Mouse (Mus musculus) intestine, postnatal 0 days (tissue): Measurements from ENCODE around the gene 1600002K03Rik. TPM values are rescaled to one million over a fixed set of nuclear protein-coding genes. Genes with fewer than 3 reads are reported as not detected.

ENCODE experiments used
- polyA plus RNA-seq: library from polyadenylated mRNA; unstranded; fragments of >200 nt; fragmentation: Nextera tagmentation; extraction: Ambion mirVana; gene quantifications from 2 replicates; pipeline ENCODE4 v1.2.1, GENCODE M21; 2015

1600002K03Rik gene
- polyA plus RNA-seq, 1 experiment from 2014 or later: 13.9 TPM

Other genes with a start within 250 kb of the 1600002K03Rik start
- gene Arid3a, start 245.9 kb upstream of the 1600002K03Rik start, polyA plus RNA-seq: 8.7 and 13.2 TPM in 2 replicates
- 41.9 and 44.0 TPM in 2 replicates for gene Wdr18, start 212.8 kb upstream of the 1600002K03Rik start, polyA plus RNA-seq
- gene Grin3b, start 202.2 kb upstream of the 1600002K03Rik start, polyA plus RNA-seq: 0.08 and 0.17 TPM in 2 replicates
- 24.7 and 25.3 TPM in 2 replicates for gene Tmem259, start 188.6 kb upstream of the 1600002K03Rik start, polyA plus RNA-seq
- 109 and 117 TPM in 2 replicates for gene Cnn2, start 184.4 kb upstream of the 1600002K03Rik start, polyA plus RNA-seq
- 2.2 and 2.5 TPM in 2 replicates for gene Abca7, start 176.4 kb upstream of the 1600002K03Rik start, polyA plus RNA-seq
- 1.2 and 1.3 TPM in 2 replicates for gene Arhgap45, start 156.3 kb upstream of the 1600002K03Rik start, polyA plus RNA-seq
- 90.0 and 98.5 TPM in 2 replicates for gene Polr2e, start 133.1 kb upstream of the 1600002K03Rik start, polyA plus RNA-seq
- gene Gpx4, start 125.8 kb upstream of the 1600002K03Rik start, polyA plus RNA-seq: 1,519 and 1,523 TPM in 2 replicates
- 9.8 and 11.1 TPM in 2 replicates for gene Sbno2, start 67.4 kb upstream of the 1600002K03Rik start, polyA plus RNA-seq
- gene Stk11, start 57.1 kb upstream of the 1600002K03Rik start, polyA plus RNA-seq: 11.7 and 12.4 TPM in 2 replicates
- gene Atp5d, start 34.3 kb upstream of the 1600002K03Rik start, polyA plus RNA-seq: 1,009 and 1,013 TPM in 2 replicates
- gene Cbarp, start 32.1 kb upstream of the 1600002K03Rik start, polyA plus RNA-seq: 2.1 and 2.7 TPM in 2 replicates
- gene Midn, start 24.7 kb upstream of the 1600002K03Rik start, polyA plus RNA-seq: 18.1 and 19.5 TPM in 2 replicates
- gene Cirbp, start 7.0 kb upstream of the 1600002K03Rik start, polyA plus RNA-seq: 222 and 228 TPM in 2 replicates
- 3.5 and 3.8 TPM in 2 replicates for gene Efna2, start 6.5 kb downstream of the 1600002K03Rik start, polyA plus RNA-seq
- 21.9 and 22.5 TPM in 2 replicates for gene Mum1, start 53.5 kb downstream of the 1600002K03Rik start, polyA plus RNA-seq
- gene Ndufs7, start 76.2 kb downstream of the 1600002K03Rik start, polyA plus RNA-seq: 584 and 605 TPM in 2 replicates
- 30.1 and 37.2 TPM in 2 replicates for gene Gamt, start 88.1 kb downstream of the 1600002K03Rik start, polyA plus RNA-seq
- 26.6 and 29.0 TPM in 2 replicates for gene Dazap1, start 88.5 kb downstream of the 1600002K03Rik start, polyA plus RNA-seq
- gene Rps15, start 119.5 kb downstream of the 1600002K03Rik start, polyA plus RNA-seq: 708 and 727 TPM in 2 replicates
- gene Apc2, start 123.0 kb downstream of the 1600002K03Rik start, polyA plus RNA-seq: 1.1 and 1.6 TPM in 2 replicates
- 85.2 and 87.6 TPM in 2 replicates for gene 2310011J03Rik, start 147.6 kb downstream of the 1600002K03Rik start, polyA plus RNA-seq
- gene Pcsk4, start 156.6 kb downstream of the 1600002K03Rik start, polyA plus RNA-seq: 13.1 and 18.8 TPM in 2 replicates
- 261 and 282 TPM in 2 replicates for gene Reep6, start 157.0 kb downstream of the 1600002K03Rik start, polyA plus RNA-seq
- 46.7 and 50.4 TPM in 2 replicates for gene Adamtsl5, start 175.5 kb downstream of the 1600002K03Rik start, polyA plus RNA-seq
- gene Plk5, start 183.5 kb downstream of the 1600002K03Rik start, polyA plus RNA-seq: 0.09 and 0.20 TPM in 2 replicates
- gene Mex3d, start 214.7 kb downstream of the 1600002K03Rik start, polyA plus RNA-seq: 3.2 and 4.2 TPM in 2 replicates
- 48.0 and 51.0 TPM in 2 replicates for gene Mbd3, start 226.6 kb downstream of the 1600002K03Rik start, polyA plus RNA-seq
- 1,032 and 1,082 TPM in 2 replicates for gene Uqcr11, start 233.9 kb downstream of the 1600002K03Rik start, polyA plus RNA-seq